Mouse (Mus musculus) embryonic facial prominence, embryonic 12.5 days (tissue): ENCODE results near the gene Atp2a2. TPM values are rescaled to one million over a fixed set of nuclear protein-coding genes. Genes with fewer than 3 reads are reported as not detected.

Experiments
- ATAC-seq: fragments of 200-750 bp; cut with Nextera tagmentation; 2 replicates; pipeline ENCODE4 v1.8.0; 2017; ENCODE audit not compliant: insufficient number of reproducible peaks, insufficient read depth, low FRiP score, low TSS enrichment
- H3K27ac ChIP-seq: fragments of 300-500 bp; sonication (generic); 2 replicates; pipeline ENCODE4 v1.5.1; 2016; ENCODE audit warnings: mild to moderate bottlenecking
- H3K27me3 ChIP-seq: fragments of 300-500 bp; sonication (generic); 2 replicates; pipeline ENCODE4 v1.6.1; 2016; ENCODE audit warnings: mild to moderate bottlenecking, moderate library complexity
- H3K36me3 ChIP-seq: fragments of 300-500 bp; sonication (generic); 2 replicates; pipeline ENCODE4 v1.6.1; 2016; ENCODE audit warnings: mild to moderate bottlenecking
- H3K4me1 ChIP-seq: fragments of 300-500 bp; sonication (generic); 2 replicates; pipeline ENCODE4 v1.6.1; 2016
- H3K4me2 ChIP-seq: fragments of 300-500 bp; sonication (generic); replicated peaks from 2 replicates; pipeline ENCODE4 v1.6.1; 2016; ENCODE audit warnings: mild to moderate bottlenecking, moderate library complexity
- H3K4me3 ChIP-seq: fragments of 300-500 bp; sonication (generic); 2 replicates; pipeline ENCODE4 v1.5.1; 2016; ENCODE audit warnings: mild to moderate bottlenecking
- H3K9ac ChIP-seq: fragments of 300-500 bp; sonication (generic); 2 replicates; pipeline ENCODE4 v1.6.1; 2016; ENCODE audit warnings: mild to moderate bottlenecking, moderate library complexity
- H3K9me3 ChIP-seq: fragments of 300-500 bp; sonication (generic); 2 replicates; pipeline ENCODE4 v1.6.1; 2016; ENCODE audit warnings: mild to moderate bottlenecking, moderate library complexity
- WGBS: fragments of 180-500 bp; shearing (Covaris S2); methylation state at CpG from one replicate; pipeline ENCODE4 v1.1.7; 2016; 5-methylcytosine and 5-hydroxymethylcytosine counted together
- polyA plus RNA-seq: library from polyadenylated mRNA; unstranded; fragments of >200 nt; fragmentation: Nextera tagmentation; extraction: Ambion mirVana; gene quantifications from 2 replicates; pipeline ENCODE4 v1.2.1, GENCODE M21; 2016

The Atp2a2 gene
- polyA plus RNA-seq: 51.3 and 51.5 TPM in 2 replicates

GRCm38 (mm10) chr5:122502077-122502941 lies at the start of gene Atp2a2:
Gene Atp2a2, minus strand, starts transcription at chr5:122502225.
- Histone ChIP-seq H3K9ac (peak within 1 kb of the TSS; percentile 99), H3K4me2 (peak within 1 kb of the TSS; percentile 75), H3K4me1 (peaks cover 33% of the 10 kb centered on the region), H3K36me3 (peaks cover 10% of the 10 kb centered on the region), H3K27me3 (no peaks in the 10 kb centered on the region), H3K4me3 (peak within 1 kb of the TSS; percentile 97), H3K27ac (peak within 1 kb of the TSS; percentile 99), H3K9me3 (0 out of 2 replicates have a peak, but pooled peaks cover 5% of the 10 kb centered on the region)
- WGBS: under 1% methylated on average over 87 of the region's 113 CpGs
- ATAC-seq: peak; percentile 86

- no peak for ATAC-seq
- Histone ChIP-seq H3K36me3 (no peaks in the 10 kb centered on the region), H3K27ac (no peak overlapping the region), H3K27me3 (no peaks in the 10 kb centered on the region), H3K4me3 (no peak overlapping the region), H3K9me3 (no peaks in the 10 kb centered on the region), H3K4me2 (no peak overlapping the region), H3K9ac (no peak overlapping the region), H3K4me1 (peaks cover 11% of the 10 kb centered on the region; the same call in 1 of the 2 replicates)
- WGBS: 67% methylated on average over 8 of the region's 8 CpGs
Observed at GRCm38 (mm10) chr5:122550460-122550859, 48.4 kb upstream of the Atp2a2 start.

- no peak overlapping the region for H3K4me2 ChIP-seq
- 64% methylated on average over 6 of the region's 6 CpGs for WGBS
- no peaks in the 10 kb centered on the region for H3K36me3 ChIP-seq
- H3K27me3 ChIP-seq: no peaks in the 10 kb centered on the region
- ATAC-seq: no peak
- no peaks in the 10 kb centered on the region for H3K9me3 ChIP-seq
- no peak overlapping the region for H3K9ac ChIP-seq
- H3K4me1 ChIP-seq: peaks cover 11% of the 10 kb centered on the region; the same call in 1 of the 2 replicates
- no peak overlapping the region for H3K27ac ChIP-seq
- no peak overlapping the region for H3K4me3 ChIP-seq
Observed at GRCm38 (mm10) chr5:122548671-122549070, 46.6 kb upstream of the Atp2a2 start.

- Histone ChIP-seq H3K36me3 (peaks cover 2% of the 10 kb centered on the region; the same call in 1 of the 2 replicates), H3K4me2 (no peak overlapping the region), H3K4me1 (peaks cover 11% of the 10 kb centered on the region; the same call in 1 of the 2 replicates), H3K4me3 (no peak overlapping the region), H3K27ac (no peak overlapping the region), H3K27me3 (no peaks in the 10 kb centered on the region), H3K9ac (no peak overlapping the region), H3K9me3 (no peaks in the 10 kb centered on the region)
- WGBS: 46% methylated on average over 6 of the region's 6 CpGs
- ATAC-seq: no peak
Observed at GRCm38 (mm10) chr5:122547810-122548209, 45.8 kb upstream of the Atp2a2 start.

- WGBS: 62% methylated on average over 7 of the region's 7 CpGs
- H3K36me3 ChIP-seq: peaks cover 3% of the 10 kb centered on the region; the same call in 1 of the 2 replicates
- no peak for ATAC-seq
Observed at GRCm38 (mm10) chr5:122547251-122547714, 45.3 kb upstream of the Atp2a2 start.

GRCm38 (mm10) chr5:122543392-122543791 lies 41.4 kb upstream of the Atp2a2 start:
- Histone ChIP-seq H3K9me3 (no peaks in the 10 kb centered on the region), H3K4me3 (no peak overlapping the region), H3K27me3 (no peaks in the 10 kb centered on the region), H3K4me2 (no peak overlapping the region), H3K9ac (no peak overlapping the region), H3K4me1 (peaks cover 3% of the 10 kb centered on the region; the same call in 1 of the 2 replicates), H3K27ac (no peak overlapping the region), H3K36me3 (peaks cover 9% of the 10 kb centered on the region)
- WGBS: 85% methylated on average over 6 of the region's 6 CpGs
- no peak for ATAC-seq

More at GRCm38 (mm10) chr5:122547251-122547714, 45.3 kb upstream of the Atp2a2 start:
- Histone ChIP-seq H3K4me3 (no peak overlapping the region), H3K9ac (no peak overlapping the region), H3K9me3 (no peaks in the 10 kb centered on the region), H3K27ac (no peak overlapping the region), H3K27me3 (no peaks in the 10 kb centered on the region), H3K4me1 (peaks cover 11% of the 10 kb centered on the region; the same call in 1 of the 2 replicates), H3K4me2 (no peak overlapping the region)

GRCm38 (mm10) chr5:122541871-122542270 lies 39.8 kb upstream of the Atp2a2 start:
- Histone ChIP-seq H3K9me3 (no peaks in the 10 kb centered on the region), H3K9ac (no peak overlapping the region), H3K36me3 (peaks cover 9% of the 10 kb centered on the region), H3K4me3 (no peak overlapping the region), H3K4me1 (no peaks in the 10 kb centered on the region), H3K27ac (no peak overlapping the region), H3K4me2 (no peak overlapping the region), H3K27me3 (no peaks in the 10 kb centered on the region)
- WGBS: 85% methylated on average over 8 of the region's 8 CpGs
- no peak for ATAC-seq

GRCm38 (mm10) chr5:122538077-122538476 lies 36.1 kb upstream of the Atp2a2 start:
- Histone ChIP-seq H3K36me3 (peaks cover 9% of the 10 kb centered on the region), H3K27me3 (no peaks in the 10 kb centered on the region), H3K4me2 (no peak overlapping the region), H3K4me3 (no peak overlapping the region), H3K9ac (no peak overlapping the region), H3K4me1 (no peaks in the 10 kb centered on the region), H3K9me3 (no peaks in the 10 kb centered on the region), H3K27ac (no peak overlapping the region)
- 93% methylated on average over 11 of the region's 11 CpGs for WGBS
- ATAC-seq: no peak

- H3K4me2 ChIP-seq: no peak overlapping the region
- ATAC-seq: no peak
- H3K9me3 ChIP-seq: no peaks in the 10 kb centered on the region
- H3K27ac ChIP-seq: no peak overlapping the region
- H3K4me3 ChIP-seq: no peak overlapping the region
- 93% methylated on average over 5 of the region's 5 CpGs for WGBS
- H3K27me3 ChIP-seq: no peaks in the 10 kb centered on the region
- peaks cover 6% of the 10 kb centered on the region for H3K36me3 ChIP-seq
- no peaks in the 10 kb centered on the region for H3K4me1 ChIP-seq
- H3K9ac ChIP-seq: no peak overlapping the region
Observed at GRCm38 (mm10) chr5:122537654-122538053, 35.6 kb upstream of the Atp2a2 start.

- 85% methylated on average over 8 of the region's 8 CpGs for WGBS
- no peak overlapping the region for H3K27ac ChIP-seq
- no peaks in the 10 kb centered on the region for H3K27me3 ChIP-seq
- H3K9me3 ChIP-seq: no peaks in the 10 kb centered on the region
- no peak overlapping the region for H3K4me2 ChIP-seq
- H3K9ac ChIP-seq: no peak overlapping the region
- H3K4me1 ChIP-seq: peaks cover 15% of the 10 kb centered on the region
- no peaks in the 10 kb centered on the region for H3K36me3 ChIP-seq
- H3K4me3 ChIP-seq: no peak overlapping the region
- no peak for ATAC-seq
Observed at GRCm38 (mm10) chr5:122533884-122534283, 31.9 kb upstream of the Atp2a2 start.

GRCm38 (mm10) chr5:122529913-122530604 lies 28.0 kb upstream of the Atp2a2 start:
- Histone ChIP-seq H3K4me3 (no peak overlapping the region), H3K9ac (no peak overlapping the region), H3K4me1 (peaks cover 36% of the 10 kb centered on the region), H3K4me2 (no peak overlapping the region), H3K27ac (peak overlapping the region; percentile 74), H3K36me3 (no peaks in the 10 kb centered on the region), H3K27me3 (no peaks in the 10 kb centered on the region), H3K9me3 (no peaks in the 10 kb centered on the region)
- WGBS: 71% methylated on average over 9 of the region's 9 CpGs
- ATAC-seq: no peak
